Mouse (Mus musculus): ENCODE data around the gene Fstl4.

DNA sequence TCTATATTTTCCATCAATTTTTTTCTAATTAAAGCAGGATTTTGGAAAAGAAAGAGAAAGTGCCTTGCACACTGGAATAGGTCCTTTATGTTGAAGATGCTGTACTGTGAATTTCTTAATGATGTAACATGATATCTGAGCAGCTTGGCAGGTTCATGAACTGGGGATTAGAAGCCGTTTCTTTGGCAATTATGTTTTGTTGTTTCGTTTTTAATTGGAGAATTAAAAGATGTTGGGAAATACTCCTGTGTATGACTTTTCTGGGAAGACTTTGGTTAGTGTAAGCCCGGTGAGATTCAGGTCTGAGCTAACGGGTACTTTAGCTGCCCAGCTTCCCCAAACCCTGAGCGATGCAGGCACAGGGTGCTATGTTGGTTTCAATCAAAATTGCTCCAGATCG, 43.3 kb upstream of the Fstl4 start:
- TF ChIP-seq CTCF (IDR thresholded peaks at IDR 0.05; ENCODE audit: extremely low read depth, insufficient read depth, insufficient read length, insufficient replicate concordance) (no peak), POLR2A (IDR thresholded peaks at IDR 0.05; ENCODE audit: low read depth, low read length) (no peak)

Data from spleen, adult 2 months (tissue).